Mouse (Mus musculus) erythroblast, embryonic 14.5 days (primary cell): ENCODE results near the gene Tmem8b. TPM values are rescaled to one million over a fixed set of nuclear protein-coding genes. Genes with fewer than 3 reads are reported as not detected.
A peak's percentile ranks its signal among the peaks of the same experiment; 100 is the strongest.

Experiments used
- H3K27me3 ChIP-seq: 2 replicates; pipeline ENCODE4 v1.6.1; 2012; ENCODE audit warnings: inconsistent platforms; ENCODE audit not compliant: control insufficient read depth
- H3K36me3 ChIP-seq: 2 replicates; pipeline ENCODE4 v1.6.1; 2012; ENCODE audit warnings: mild to moderate bottlenecking, inconsistent platforms; ENCODE audit not compliant: control insufficient read depth
- H3K4me1 ChIP-seq: 2 replicates; pipeline ENCODE4 v1.6.1; 2012; ENCODE audit warnings: inconsistent platforms; ENCODE audit not compliant: control insufficient read depth
- H3K4me3 ChIP-seq: replicated peaks from 2 replicates; pipeline ENCODE3; 2012; ENCODE audit warnings: moderate library complexity, mild to moderate bottlenecking, inconsistent platforms
- H3K9me3 ChIP-seq: 2 replicates; pipeline ENCODE4 v1.6.1; 2012; ENCODE audit warnings: low read length, inconsistent platforms, mixed read lengths; ENCODE audit not compliant: control insufficient read depth
- GATA1 ChIP-seq: IDR thresholded peaks from 2 replicates; pipeline ENCODE4 v1.6.1; 2012; ENCODE audit warnings: low read length, inconsistent platforms, mixed read lengths
- TAL1 ChIP-seq: IDR thresholded peaks from 3 replicates; pipeline ENCODE4 v1.6.1; 2012; ENCODE audit warnings: low read length, inconsistent platforms, mixed read lengths
- polyA plus RNA-seq: library from polyadenylated mRNA; stranded (reverse); fragments of >175 nt; gene quantifications from 2 replicates; pipeline ENCODE4 v1.2.3, GENCODE M21; 2012

Gene Tmem8b
- polyA plus RNA-seq, 1 experiment = 0.03 TPM

DNA sequence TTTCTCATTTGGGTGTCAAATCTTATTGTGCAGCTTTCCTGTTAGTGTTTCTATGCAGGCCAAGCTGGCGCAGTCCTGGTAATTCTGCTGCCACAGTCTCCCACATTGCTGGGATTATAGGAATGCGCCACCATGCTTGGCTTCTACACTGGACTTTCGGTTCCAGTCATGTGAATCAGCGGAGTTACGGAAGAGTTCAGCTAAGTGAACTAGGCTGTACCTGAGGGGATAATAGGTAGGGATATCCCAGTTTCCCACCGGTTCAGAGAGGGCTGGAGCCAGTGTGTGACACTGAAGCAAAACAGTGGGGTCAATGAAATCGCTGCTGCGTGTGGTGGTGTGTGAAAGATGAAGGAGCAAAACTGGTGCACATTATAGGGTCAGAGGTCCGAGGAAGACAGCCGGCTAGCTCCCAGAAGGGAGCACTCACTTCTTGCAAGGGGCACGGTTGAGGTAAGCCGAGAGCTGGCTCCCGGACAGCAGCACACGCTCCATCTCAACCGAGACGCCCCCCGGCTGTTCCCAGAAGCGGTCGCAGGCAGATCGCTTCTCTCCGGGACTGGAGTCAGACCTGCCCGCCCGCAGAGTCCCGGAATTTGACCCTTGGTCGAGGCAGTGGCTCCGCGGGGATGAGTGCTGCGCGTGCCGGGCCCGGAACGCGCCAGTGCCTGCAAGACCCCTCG is 13.0 kb upstream of the Tmem8b start:
- peak overlapping the region; percentile 83 for H3K4me3 ChIP-seq
- H3K27me3 ChIP-seq = peaks cover 4% of the 10 kb centered on the region
- no peak for TF ChIP-seq GATA1
- H3K4me1 ChIP-seq = peaks cover 39% of the 10 kb centered on the region
- no peaks in the 10 kb centered on the region; the same call in 1 of the 2 replicates for H3K9me3 ChIP-seq
- H3K36me3 ChIP-seq = no peaks in the 10 kb centered on the region

- H3K27me3 ChIP-seq = peaks cover 11% of the 10 kb centered on the region
- no peaks in the 10 kb centered on the region for H3K36me3 ChIP-seq
- H3K4me3 ChIP-seq = peak within 1 kb of the TSS; percentile 83
- TF ChIP-seq TAL1 = no peak
- TF ChIP-seq GATA1 = no peak
- H3K4me1 ChIP-seq = peaks cover 39% of the 10 kb centered on the region
- H3K9me3 ChIP-seq = no peaks in the 10 kb centered on the region
Measured at GRCm38 (mm10) chr4:43656339-43657109, 12.2 kb upstream of the Tmem8b start, which contains the start of gene Hint2. Gene Hint2, minus strand, starts transcription at chr4:43656466.

GRCm38 (mm10) chr4:43657146-43657545 is 11.6 kb upstream of the Tmem8b start:
- no peak for TF ChIP-seq GATA1
- TF ChIP-seq TAL1 = no peak
- Histone ChIP-seq H3K4me3 (peak overlapping the region; percentile 83), H3K9me3 (no peaks in the 10 kb centered on the region), H3K27me3 (peaks cover 18% of the 10 kb centered on the region), H3K4me1 (peaks cover 39% of the 10 kb centered on the region), H3K36me3 (no peaks in the 10 kb centered on the region)

DNA sequence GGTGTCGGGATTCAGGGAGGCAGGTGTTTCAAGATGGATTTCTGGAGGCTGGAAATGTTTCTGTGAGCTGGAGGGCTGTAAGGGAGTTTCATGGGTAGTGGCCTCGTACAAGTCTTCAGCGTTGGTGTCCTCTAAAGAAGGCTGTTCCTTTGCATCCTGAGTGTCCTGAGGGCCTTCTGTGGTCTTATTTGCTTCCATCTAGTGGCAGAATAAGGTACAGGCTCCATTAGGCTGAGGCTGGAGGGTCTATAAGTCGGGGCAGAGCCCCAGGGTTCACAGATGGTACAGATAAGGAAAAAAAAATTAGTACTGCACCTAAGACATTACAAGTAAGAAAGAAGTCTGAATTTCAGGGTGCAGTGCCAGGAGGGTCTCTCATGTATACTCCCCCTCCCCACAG is 2.4 kb upstream of the Tmem8b start:
- Histone ChIP-seq H3K36me3 (no peaks in the 10 kb centered on the region), H3K27me3 (peaks cover 52% of the 10 kb centered on the region), H3K4me1 (peaks cover 30% of the 10 kb centered on the region), H3K9me3 (no peaks in the 10 kb centered on the region), H3K4me3 (no peak overlapping the region)
- no peak for TF ChIP-seq GATA1
- no peak for TF ChIP-seq TAL1

GRCm38 (mm10) chr4:43669428-43669794 is 640 bp downstream of the Tmem8b start:
- no peaks in the 10 kb centered on the region for H3K36me3 ChIP-seq
- no peaks in the 10 kb centered on the region for H3K9me3 ChIP-seq
- H3K27me3 ChIP-seq = peaks cover 29% of the 10 kb centered on the region
- H3K4me3 ChIP-seq = peak overlapping the region; percentile 72
- TF ChIP-seq GATA1 (no peak), TAL1 (no peak)
- H3K4me1 ChIP-seq = peaks cover 30% of the 10 kb centered on the region

- Histone ChIP-seq H3K4me1 (peaks cover 28% of the 10 kb centered on the region), H3K36me3 (no peaks in the 10 kb centered on the region), H3K9me3 (no peaks in the 10 kb centered on the region), H3K27me3 (peaks cover 15% of the 10 kb centered on the region), H3K4me3 (no peak overlapping the region)
- TF ChIP-seq GATA1 (no peak), TAL1 (no peak)
Measured at GRCm38 (mm10) chr4:43672070-43672469, 3.3 kb downstream of the Tmem8b start.

- H3K27me3 ChIP-seq = peaks cover 15% of the 10 kb centered on the region
- no peaks in the 10 kb centered on the region for H3K9me3 ChIP-seq
- H3K36me3 ChIP-seq = no peaks in the 10 kb centered on the region
- TF ChIP-seq TAL1 = no peak
- no peak overlapping the region for H3K4me3 ChIP-seq
- peaks cover 11% of the 10 kb centered on the region for H3K4me1 ChIP-seq
Measured at GRCm38 (mm10) chr4:43673703-43674102, 4.9 kb downstream of the Tmem8b start.

- Histone ChIP-seq H3K36me3 (no peaks in the 10 kb centered on the region), H3K4me3 (no peak overlapping the region), H3K4me1 (peaks cover 3% of the 10 kb centered on the region), H3K9me3 (no peaks in the 10 kb centered on the region), H3K27me3 (peaks cover 8% of the 10 kb centered on the region)
- TF ChIP-seq TAL1 (no peak), GATA1 (no peak)
Measured at GRCm38 (mm10) chr4:43674974-43675373, 6.2 kb downstream of the Tmem8b start.

DNA sequence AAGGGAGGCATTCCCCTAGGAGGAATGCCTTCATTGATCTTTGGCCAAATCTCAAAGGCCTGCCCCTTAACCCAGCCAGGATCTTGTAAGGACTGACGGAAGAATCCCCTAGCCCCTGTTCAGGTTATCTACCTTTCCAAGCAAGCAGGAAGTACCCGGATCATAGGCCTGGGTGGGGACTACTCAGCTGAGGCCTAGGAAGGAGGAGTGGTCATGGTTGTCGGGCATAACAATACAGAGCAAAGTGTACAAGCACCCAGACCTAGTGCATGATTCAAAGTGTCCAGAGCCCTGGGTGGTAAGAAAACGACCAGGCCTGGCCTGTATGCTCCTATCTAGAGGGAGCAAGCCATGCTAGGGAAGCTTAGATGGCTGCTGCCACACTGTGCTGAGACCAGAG is 6.8 kb downstream of the Tmem8b start:
- peaks cover 4% of the 10 kb centered on the region for H3K27me3 ChIP-seq
- TF ChIP-seq TAL1 (no peak), GATA1 (no peak)
- H3K4me1 ChIP-seq = peaks cover 2% of the 10 kb centered on the region; the same call in 1 of the 2 replicates
- H3K4me3 ChIP-seq = no peak overlapping the region
- no peaks in the 10 kb centered on the region for H3K9me3 ChIP-seq
- H3K36me3 ChIP-seq = no peaks in the 10 kb centered on the region
